Mouse (Mus musculus) spleen, adult 2 months (tissue): Measurements from ENCODE around the gene Gatb.

ENCODE experiments used
- CTCF ChIP-seq: fragments of 200-500 bp; IDR thresholded peaks from 2 replicates; pipeline ENCODE4 v1.5.1; 2011; ENCODE audit warnings: mild to moderate bottlenecking, inconsistent platforms; ENCODE audit not compliant: insufficient read depth, insufficient read length, insufficient replicate concordance; ENCODE audit errors: extremely low read depth
- POLR2A ChIP-seq: fragments of 200-500 bp; IDR thresholded peaks from 2 replicates; pipeline ENCODE4 v1.6.1; 2011; ENCODE audit warnings: low read depth, low read length, inconsistent platforms

GRCm38 (mm10) chr3:85535621-85536520 lies 38.0 kb upstream of the Gatb start:
- TF ChIP-seq CTCF = no peak
- no peak for TF ChIP-seq POLR2A
